Mouse (Mus musculus): ENCODE measurements at regions not wholly inside any gene's neighbourhood (a gene's known extent, or its start where the extent isn't known, plus 50 kb on each side); places are given as distances from the start of the nearest gene placed in this dataset.

DNA sequence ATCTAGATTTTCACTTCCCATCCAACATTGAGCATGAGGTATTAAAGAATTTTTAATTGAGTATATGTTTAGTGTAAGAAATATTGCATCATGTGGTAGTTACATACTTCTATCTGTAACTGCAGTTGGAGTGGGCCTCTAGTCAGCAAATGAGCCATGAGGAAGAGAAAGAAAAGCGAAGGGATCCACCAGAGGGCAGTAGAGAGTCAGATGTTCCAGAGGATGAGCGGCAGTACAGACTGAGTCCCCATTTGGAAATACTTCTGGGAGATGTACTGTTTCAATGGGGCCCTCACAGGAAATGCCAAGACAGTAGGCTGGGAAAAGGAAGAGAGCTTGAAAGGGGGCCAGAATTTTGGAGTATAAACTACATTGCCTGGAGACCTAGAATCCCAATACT, 221.2 kb downstream of the Myh15 start:
- 8% methylated on average over 2 of the region's 2 CpGs for WGBS
- no peak overlapping the region for H3K4me3 ChIP-seq (ENCODE audit: extremely low read depth, insufficient read depth, insufficient read length)
- H3K4me1 ChIP-seq (ENCODE audit: control insufficient read depth, insufficient read depth, insufficient read length) = no peaks in the 10 kb centered on the region
- peak; percentile 21 to 38 for DNase-seq (ENCODE audit: low read depth in 1 of 2, low spot score in 2 of 2)
- H3K36me3 ChIP-seq (ENCODE audit: control insufficient read depth, insufficient read depth, low read length) = no peaks in the 10 kb centered on the region
- TF ChIP-seq POLR2A (IDR thresholded peaks at IDR 0.05; ENCODE audit: low read depth, low read length) (no peak), CTCF (IDR thresholded peaks at IDR 0.05; ENCODE audit: extremely low read depth, insufficient read depth, insufficient read length, insufficient replicate concordance) (peak; percentile 37; the same call in 1 of the 2 replicates)
- H3K27ac ChIP-seq (ENCODE audit: insufficient read depth, low read length) = no peak overlapping the region
- no peaks in the 10 kb centered on the region; the same call in 1 of the 2 replicates for H3K27me3 ChIP-seq (ENCODE audit: control insufficient read depth, insufficient read depth, low read length)

DNA sequence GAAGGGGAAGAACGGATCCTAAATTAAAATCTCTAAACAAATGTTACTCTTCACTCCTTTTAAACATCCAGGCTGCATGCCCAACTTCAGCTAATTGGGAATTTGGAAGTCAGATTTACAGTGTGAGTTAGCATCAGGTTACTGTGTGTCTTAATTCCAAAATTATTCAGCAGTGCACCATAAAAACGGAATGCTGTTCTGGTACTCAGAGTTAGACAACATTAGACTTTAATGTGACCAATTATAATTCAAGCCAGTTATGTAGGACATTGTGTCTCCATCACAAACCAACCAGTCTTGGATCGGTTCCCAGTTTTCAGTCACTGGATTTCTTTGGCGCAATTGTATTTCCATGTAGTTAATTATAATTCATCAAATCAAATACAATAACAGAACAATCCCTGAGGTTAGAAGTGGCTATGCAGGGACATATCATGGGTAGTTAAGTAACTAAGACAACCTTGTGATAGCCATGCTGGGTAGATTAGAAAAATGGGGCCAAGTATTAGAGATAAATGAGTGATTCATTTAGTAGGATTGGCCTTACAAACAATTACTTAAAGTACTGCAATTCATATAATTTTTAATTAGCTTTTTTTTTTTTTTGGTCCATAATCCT, 230.9 kb downstream of the Myh15 start:
- Histone ChIP-seq H3K36me3 (ENCODE audit: control insufficient read depth, insufficient read depth, low read length) (no peaks in the 10 kb centered on the region), H3K27ac (ENCODE audit: insufficient read depth, low read length) (no peak overlapping the region), H3K4me3 (ENCODE audit: extremely low read depth, insufficient read depth, insufficient read length) (no peak overlapping the region), H3K27me3 (ENCODE audit: control insufficient read depth, insufficient read depth, low read length) (no peaks in the 10 kb centered on the region), H3K4me1 (ENCODE audit: control insufficient read depth, insufficient read depth, insufficient read length) (no peaks in the 10 kb centered on the region)
- DNase-seq (ENCODE audit: low read depth in 1 of 2, low spot score in 2 of 2) = no peak
- TF ChIP-seq CTCF (IDR thresholded peaks at IDR 0.05; ENCODE audit: extremely low read depth, insufficient read depth, insufficient read length, insufficient replicate concordance) (no peak), POLR2A (IDR thresholded peaks at IDR 0.05; ENCODE audit: low read depth, low read length) (no peak)
- 85% methylated on average over 4 of the region's 4 CpGs for WGBS

DNA sequence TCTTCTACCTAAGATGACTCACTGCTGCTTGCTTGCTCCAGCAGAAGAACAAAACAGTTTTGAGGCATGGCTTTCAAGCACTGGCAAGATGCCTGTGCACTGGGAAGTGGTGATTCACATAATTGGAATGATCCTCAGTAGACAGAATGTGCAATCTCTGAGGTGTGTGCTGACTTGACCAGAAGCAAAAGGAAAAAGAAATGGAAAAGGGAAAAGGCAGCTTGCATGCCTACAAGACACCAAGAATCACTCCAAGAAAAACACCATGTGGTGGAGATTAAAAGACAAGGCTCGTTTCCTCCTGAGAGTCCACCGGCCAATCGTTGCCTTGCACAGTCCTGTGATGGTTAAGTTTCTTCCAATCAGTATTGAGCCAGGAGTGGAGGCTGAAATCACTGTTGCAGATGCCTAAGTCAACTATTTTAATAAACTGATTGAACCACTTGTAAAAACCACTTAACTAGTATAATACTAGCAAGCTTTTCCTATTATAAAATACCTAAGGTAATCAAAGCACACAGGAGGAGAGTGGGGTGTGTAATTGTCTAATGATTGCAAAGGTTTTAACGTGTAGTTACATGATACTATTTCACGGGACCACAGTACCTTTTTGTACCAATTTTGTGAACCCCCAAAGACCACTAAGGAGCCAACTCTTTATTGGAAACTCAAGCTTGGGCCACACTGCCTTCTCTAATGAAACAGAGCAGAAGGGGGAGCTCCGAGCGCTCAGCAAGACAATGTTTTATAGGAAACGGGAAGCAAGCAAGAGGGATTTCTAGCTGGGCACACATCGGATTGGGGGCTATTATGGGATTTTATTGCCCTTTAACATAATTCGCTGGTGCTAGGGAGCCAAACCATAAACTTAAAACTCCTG, 232.2 kb downstream of the Myh15 start:
- no peak for DNase-seq (ENCODE audit: low read depth in 1 of 2, low spot score in 2 of 2)
- H3K27me3 ChIP-seq (ENCODE audit: control insufficient read depth, insufficient read depth, low read length) = no peaks in the 10 kb centered on the region
- no peaks in the 10 kb centered on the region for H3K4me1 ChIP-seq (ENCODE audit: control insufficient read depth, insufficient read depth, insufficient read length)
- TF ChIP-seq CTCF (IDR thresholded peaks at IDR 0.05; ENCODE audit: extremely low read depth, insufficient read depth, insufficient read length, insufficient replicate concordance) = no peak
- TF ChIP-seq POLR2A (IDR thresholded peaks at IDR 0.05; ENCODE audit: low read depth, low read length) = no peak
- no peaks in the 10 kb centered on the region for H3K36me3 ChIP-seq (ENCODE audit: control insufficient read depth, insufficient read depth, low read length)
- H3K4me3 ChIP-seq (ENCODE audit: extremely low read depth, insufficient read depth, insufficient read length) = no peak overlapping the region
- H3K27ac ChIP-seq (ENCODE audit: insufficient read depth, low read length) = no peak overlapping the region
- 87% methylated on average over 10 of the region's 10 CpGs for WGBS

DNA sequence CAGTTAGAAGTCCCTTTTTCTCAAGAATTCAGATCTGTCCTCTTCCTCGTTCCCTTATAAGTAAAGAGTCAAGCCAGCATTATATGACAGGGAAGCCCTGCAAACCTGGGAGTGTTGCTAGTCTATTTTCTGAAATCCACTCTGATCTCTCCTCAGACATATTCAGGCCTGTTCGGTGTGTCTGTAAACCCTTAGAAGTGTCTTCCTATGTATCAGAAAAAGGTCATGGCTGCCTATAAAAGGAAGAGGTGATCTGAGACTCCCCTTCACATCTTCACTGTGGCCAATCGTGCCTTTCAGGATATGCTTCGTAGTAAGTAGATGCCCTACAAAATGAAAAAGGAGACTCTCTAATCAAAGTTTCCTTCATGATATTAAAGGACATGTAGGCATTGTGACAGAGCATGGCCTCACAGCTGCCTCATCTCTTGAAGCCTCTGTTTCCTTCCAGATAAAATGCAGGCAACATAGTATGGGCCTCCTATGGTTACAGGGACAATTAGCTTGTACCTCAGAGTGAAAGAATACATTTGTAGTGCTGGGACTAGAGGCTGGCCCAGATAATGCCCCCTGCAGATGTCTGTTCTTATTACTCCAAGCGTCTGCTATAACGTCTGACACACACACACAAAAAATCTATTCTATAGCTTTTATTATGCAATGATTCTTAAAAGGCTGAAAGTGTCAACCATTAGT, 246.5 kb downstream of the Myh15 start:
- DNase-seq (ENCODE audit: low read depth in 1 of 2, low spot score in 2 of 2) = no peak
- no peaks in the 10 kb centered on the region for H3K27me3 ChIP-seq (ENCODE audit: control insufficient read depth, insufficient read depth, low read length)
- H3K27ac ChIP-seq (ENCODE audit: insufficient read depth, low read length) = no peak overlapping the region
- no peaks in the 10 kb centered on the region for H3K36me3 ChIP-seq (ENCODE audit: control insufficient read depth, insufficient read depth, low read length)
- H3K4me1 ChIP-seq (ENCODE audit: control insufficient read depth, insufficient read depth, insufficient read length) = no peaks in the 10 kb centered on the region
- H3K4me3 ChIP-seq (ENCODE audit: extremely low read depth, insufficient read depth, insufficient read length) = no peak overlapping the region
- no peak for TF ChIP-seq CTCF (IDR thresholded peaks at IDR 0.05; ENCODE audit: extremely low read depth, insufficient read depth, insufficient read length, insufficient replicate concordance)
- TF ChIP-seq POLR2A (IDR thresholded peaks at IDR 0.05; ENCODE audit: low read depth, low read length) = no peak
- WGBS = 90% methylated on average over 6 of the region's 6 CpGs

DNA sequence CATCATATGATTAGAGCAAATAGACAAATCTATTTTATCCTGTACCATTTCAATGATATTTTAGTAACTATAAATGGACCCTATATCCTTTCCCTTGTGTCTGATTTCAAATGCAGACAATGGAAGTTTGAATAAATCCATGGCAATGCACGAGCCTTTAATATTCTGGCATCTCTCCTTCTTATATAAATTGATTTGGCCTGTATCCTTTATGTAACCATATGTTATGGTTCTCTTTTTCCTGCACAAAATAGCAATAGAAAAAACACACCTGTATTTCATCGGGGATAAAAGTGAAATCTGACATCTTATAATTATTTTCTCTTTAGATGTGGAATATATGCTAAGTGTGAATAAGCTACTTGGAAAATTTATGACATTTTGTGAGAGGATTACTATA, 247.1 kb downstream of the Myh15 start:
- Histone ChIP-seq H3K4me1 (ENCODE audit: control insufficient read depth, insufficient read depth, insufficient read length) (no peaks in the 10 kb centered on the region), H3K36me3 (ENCODE audit: control insufficient read depth, insufficient read depth, low read length) (no peaks in the 10 kb centered on the region), H3K4me3 (ENCODE audit: extremely low read depth, insufficient read depth, insufficient read length) (no peak overlapping the region), H3K27me3 (ENCODE audit: control insufficient read depth, insufficient read depth, low read length) (no peaks in the 10 kb centered on the region), H3K27ac (ENCODE audit: insufficient read depth, low read length) (no peak overlapping the region)
- TF ChIP-seq CTCF (IDR thresholded peaks at IDR 0.05; ENCODE audit: extremely low read depth, insufficient read depth, insufficient read length, insufficient replicate concordance) (no peak), POLR2A (IDR thresholded peaks at IDR 0.05; ENCODE audit: low read depth, low read length) (no peak)
- no peak for DNase-seq (ENCODE audit: low read depth in 1 of 2, low spot score in 2 of 2)
- WGBS = 76% methylated on average over 2 of the region's 2 CpGs

DNA sequence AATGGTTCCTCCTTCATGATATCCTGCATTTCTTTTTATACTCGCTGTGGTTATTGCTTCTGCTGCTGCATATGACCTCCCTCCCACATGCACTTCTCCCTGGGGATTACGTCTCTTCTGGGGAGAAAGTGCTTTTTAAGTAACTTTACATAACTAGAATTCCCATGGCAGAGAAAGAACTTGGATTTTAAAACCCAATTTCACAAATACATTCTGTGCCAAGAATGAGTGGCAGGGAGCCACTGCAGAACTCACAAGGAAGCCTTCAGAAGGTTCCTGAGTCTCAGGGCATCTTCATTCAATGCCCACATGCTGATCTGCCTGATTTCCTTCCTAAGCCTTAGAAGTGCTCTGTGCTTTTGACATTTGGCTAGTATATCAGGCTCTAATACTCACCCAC, 259.8 kb downstream of the Myh15 start:
- Histone ChIP-seq H3K4me1 (ENCODE audit: control insufficient read depth, insufficient read depth, insufficient read length) (no peaks in the 10 kb centered on the region), H3K27ac (ENCODE audit: insufficient read depth, low read length) (no peak overlapping the region), H3K4me3 (ENCODE audit: extremely low read depth, insufficient read depth, insufficient read length) (no peak overlapping the region), H3K27me3 (ENCODE audit: control insufficient read depth, insufficient read depth, low read length) (no peaks in the 10 kb centered on the region), H3K36me3 (ENCODE audit: control insufficient read depth, insufficient read depth, low read length) (no peaks in the 10 kb centered on the region)
- no peak for DNase-seq (ENCODE audit: low read depth in 1 of 2, low spot score in 2 of 2)
- TF ChIP-seq CTCF (IDR thresholded peaks at IDR 0.05; ENCODE audit: extremely low read depth, insufficient read depth, insufficient read length, insufficient replicate concordance) = no peak
- no peak for TF ChIP-seq POLR2A (IDR thresholded peaks at IDR 0.05; ENCODE audit: low read depth, low read length)
- 47% methylated on average over 2 of the region's 2 CpGs for WGBS

All from spleen, adult 2 months (tissue).